Mouse (Mus musculus) liver, embryonic 14.5 days (tissue): ENCODE results near the gene Tmem270. TPM values are rescaled to one million over a fixed set of nuclear protein-coding genes. Genes with fewer than 3 reads are reported as not detected.

Source experiments
- ATAC-seq: fragments of 200-750 bp; cut with Nextera tagmentation; 2 replicates; pipeline ENCODE4 v1.8.0; 2017; ENCODE audit warnings: moderate number of reproducible peaks, mild to moderate bottlenecking, moderate library complexity; ENCODE audit not compliant: insufficient read depth
- DNase-seq, 3 experiments: peaks; one replicate each; pipeline ENCODE4 v3.0.0-alpha.2; 2012 to 2013; ENCODE audit warnings: low read depth in 3 of 3, low spot score in 3 of 3
- H3K27ac ChIP-seq: fragments of 300-500 bp; sonication (generic); 2 replicates; pipeline ENCODE4 v1.5.1; 2014; ENCODE audit warnings: moderate library complexity, mild to moderate bottlenecking, control low read depth, inconsistent platforms
- H3K27me3 ChIP-seq: fragments of 300-500 bp; sonication (generic); 2 replicates; pipeline ENCODE4 v1.6.1; 2014; ENCODE audit warnings: mild to moderate bottlenecking, low read length, moderate library complexity; ENCODE audit not compliant: control insufficient read depth, insufficient read depth
- H3K36me3 ChIP-seq: fragments of 300-500 bp; sonication (generic); replicated peaks from 2 replicates; pipeline ENCODE4 v1.6.1; 2014; ENCODE audit warnings: low read depth; ENCODE audit not compliant: control insufficient read depth, insufficient read depth
- H3K4me1 ChIP-seq, 2 experiments: fragments of 200-500 bp in 1 of 2; fragments of 300-500 bp in 1 of 2; sonication (generic) in 1 of 2; replicated peaks; 2 replicates each; pipeline ENCODE4 v1.6.1; 2012 to 2014; ENCODE audit warnings: antibody characterized with exemption in 1 of 2, inconsistent platforms in 1 of 2, low read length in 1 of 2; ENCODE audit not compliant: control insufficient read depth in 2 of 2, insufficient read depth in 2 of 2
- H3K4me2 ChIP-seq: fragments of 300-500 bp; sonication (generic); 2 replicates; pipeline ENCODE4 v1.6.1; 2014; ENCODE audit warnings: low read depth, mild to moderate bottlenecking, control low read depth, moderate library complexity
- H3K4me3 ChIP-seq, 2 experiments: fragments of 200-500 bp in 1 of 2; fragments of 300-500 bp in 1 of 2; sonication (generic) in 1 of 2; 2 replicates each; pipeline ENCODE4 v1.5.1; 2012 to 2014; ENCODE audit warnings: low read depth in 2 of 2, low read length in 2 of 2, mild to moderate bottlenecking in 2 of 2, control low read depth in 1 of 2, inconsistent platforms in 1 of 2, moderate library complexity in 1 of 2; ENCODE audit not compliant: insufficient read depth in 1 of 2
- H3K9ac ChIP-seq: fragments of 300-500 bp; sonication (generic); replicated peaks from 2 replicates; pipeline ENCODE4 v1.6.1; 2014; ENCODE audit warnings: mild to moderate bottlenecking, control low read depth, moderate library complexity
- H3K9me3 ChIP-seq: fragments of 300-500 bp; sonication (generic); 2 replicates; pipeline ENCODE4 v1.6.1; 2016; ENCODE audit warnings: low read length, mixed read lengths; ENCODE audit not compliant: control insufficient read depth
- CTCF ChIP-seq: IDR thresholded peaks from 2 replicates; pipeline ENCODE4 v1.5.1; 2016; ENCODE audit warnings: antibody characterized with exemption, low read depth, control low read depth
- EP300 ChIP-seq: IDR thresholded peaks from 2 replicates; pipeline ENCODE4 v1.6.1; 2016; ENCODE audit warnings: antibody characterized with exemption, low read depth
- WGBS: fragments of 180-500 bp; shearing (Covaris S2); extraction: QIAGEN DNeasy Blood & Tissue Kit; methylation state at CpG from one replicate; pipeline ENCODE4 v1.1.7; 2014; ENCODE audit not compliant: insufficient replicate concordance; 5-methylcytosine and 5-hydroxymethylcytosine counted together
- polyA plus RNA-seq, 2 experiments: library from polyadenylated mRNA; depleted of rRNA in 1 of 2; stranded (reverse) in 1 of 2; unstranded in 1 of 2; fragments of >200 nt; fragmentation: Nextera tagmentation in 1 of 2; extraction: Ambion mirVana in 1 of 2; gene quantifications; 2 replicates each; pipeline versions ENCODE4 v1.2.1 to v1.2.3; 2012 to 2014

The Tmem270 gene
- polyA plus RNA-seq, 2 experiments = 0.04 TPM; not detected in 1

- ATAC-seq (no peak), DNase-seq (no peak)
- H3K36me3 ChIP-seq = no peaks in the 10 kb centered on the region
- no peak overlapping the region for H3K4me3 ChIP-seq
- no peak overlapping the region for H3K9ac ChIP-seq
- H3K4me1 ChIP-seq = no peaks in the 10 kb centered on the region
- no peak overlapping the region for H3K27ac ChIP-seq
- no peak overlapping the region for H3K4me2 ChIP-seq
- H3K27me3 ChIP-seq = no peaks in the 10 kb centered on the region; the same call in 1 of the 2 replicates
- no peak for TF ChIP-seq EP300
- TF ChIP-seq CTCF = no peak
- WGBS = 65% methylated on average over 17 of the region's 17 CpGs
- H3K9me3 ChIP-seq = no peaks in the 10 kb centered on the region
Measured at GRCm38 (mm10) chr5:134897596-134897995, 8.9 kb downstream of the Tmem270 start.

GRCm38 (mm10) chr5:134896965-134897364 lies 9.6 kb downstream of the Tmem270 start:
- ATAC-seq (no peak), DNase-seq (no peak)
- Histone ChIP-seq H3K4me2 (no peak overlapping the region), H3K4me1 (no peaks in the 10 kb centered on the region), H3K27me3 (no peaks in the 10 kb centered on the region; the same call in 1 of the 2 replicates), H3K4me3 (no peak overlapping the region), H3K9ac (no peak overlapping the region), H3K27ac (no peak overlapping the region), H3K9me3 (no peaks in the 10 kb centered on the region), H3K36me3 (no peaks in the 10 kb centered on the region)
- no peak for TF ChIP-seq EP300
- no peak for TF ChIP-seq CTCF
- 67% methylated on average over 8 of the region's 8 CpGs for WGBS

- H3K4me1 ChIP-seq = no peaks in the 10 kb centered on the region
- no peak for DNase-seq
- ATAC-seq = no peak
- H3K9me3 ChIP-seq = no peaks in the 10 kb centered on the region
- no peaks in the 10 kb centered on the region for H3K36me3 ChIP-seq
- no peaks in the 10 kb centered on the region for H3K27me3 ChIP-seq
- no peak overlapping the region for H3K9ac ChIP-seq
- H3K4me2 ChIP-seq = no peak overlapping the region
- no peak overlapping the region for H3K4me3 ChIP-seq
- no peak overlapping the region for H3K27ac ChIP-seq
- no peak for TF ChIP-seq CTCF
- TF ChIP-seq EP300 = no peak
- WGBS = 56% methylated on average over 8 of the region's 8 CpGs
Measured at GRCm38 (mm10) chr5:134895291-134895690, 11.2 kb downstream of the Tmem270 start.

- H3K9me3 ChIP-seq = no peaks in the 10 kb centered on the region
- no peak overlapping the region for H3K9ac ChIP-seq
- no peak overlapping the region for H3K4me2 ChIP-seq
- H3K36me3 ChIP-seq = no peaks in the 10 kb centered on the region
- H3K27ac ChIP-seq = no peak overlapping the region
- ATAC-seq = no peak
- no peak for TF ChIP-seq EP300
- peak; percentile 50 for TF ChIP-seq CTCF
- H3K27me3 ChIP-seq = no peaks in the 10 kb centered on the region
- H3K4me3 ChIP-seq = no peak overlapping the region
- no peak for DNase-seq
- H3K4me1 ChIP-seq = no peaks in the 10 kb centered on the region
- 59% methylated on average over 5 of the region's 5 CpGs for WGBS
Measured at GRCm38 (mm10) chr5:134892717-134893116, 13.8 kb downstream of the Tmem270 start.

- DNase-seq (no peak), ATAC-seq (no peak)
- Histone ChIP-seq H3K27ac (no peak overlapping the region), H3K4me2 (no peak overlapping the region), H3K9ac (no peak overlapping the region), H3K9me3 (no peaks in the 10 kb centered on the region), H3K27me3 (no peaks in the 10 kb centered on the region), H3K4me1 (no peaks in the 10 kb centered on the region), H3K4me3 (no peak overlapping the region), H3K36me3 (no peaks in the 10 kb centered on the region)
- WGBS = 40% methylated on average over 8 of the region's 8 CpGs
- TF ChIP-seq CTCF (no peak), EP300 (no peak)
Measured at GRCm38 (mm10) chr5:134891552-134891951, 15.0 kb downstream of the Tmem270 start.
